Comparison of ENCODE assay signal across 15 mouse cellular contexts in genomic region chr9:59964367-59964766, GRCm38 (mm10). TPM values are rescaled to one million over a fixed set of nuclear protein-coding genes. Genes with fewer than 3 reads are reported as not detected.
DNase-seq lines count a peak whose midpoint lies in the region; ATAC-seq lines count a peak whose summit lies in the region.
"Had no signal": no experiment of that assay in that cellular context is flagged by ENCODE, and none has a peak within 500 bp of the region (broad histone marks: within the 10 kb centered on the region; RNA-seq: fewer than 3 reads in every experiment).

No protein-coding gene starts in this region.

- 24% methylated on average over 3 of the region's 3 CpGs for WGBS in lung, embryonic 16.5 days
- WGBS in intestine, embryonic 16.5 days = 40% methylated on average over 3 of the region's 3 CpGs

- DNase-seq in right cerebral cortex, adult 2 months (ENCODE audit: low spot score in 2 of 2) = peak; percentile 52 to 57
- DNase-seq in right cerebral cortex, postnatal 14 days = no peak
- peak; percentile 22 to 48 for DNase-seq in left cerebral cortex, postnatal 10 days (ENCODE audit: extremely low spot score in 1 of 2, low spot score in 2 of 2)
- no peak for DNase-seq in thymus, postnatal 0 days (ENCODE audit: low spot score)
- DNase-seq in urinary bladder, adult 2 months (ENCODE audit: low spot score) = no peak
- DNase-seq: cerebellum, adult 9-10 months; kidney, adult 8-10 months had no signal

- no peak overlapping the region for H3K27ac ChIP-seq in lung, embryonic 16.5 days (ENCODE audit: low read length)
- no peak overlapping the region for H3K27ac ChIP-seq in intestine, embryonic 16.5 days (ENCODE audit: low read length)
- H3K27ac ChIP-seq: heart, embryonic 13.5 days; hindbrain, embryonic 14.5 days; liver, embryonic 14.5 days; midbrain, embryonic 15.5 days; neural tube, embryonic 13.5 days; stomach, embryonic 15.5 days had no signal

- H3K9me3 ChIP-seq in lung, embryonic 16.5 days (ENCODE audit: control insufficient read depth, low read length) = no peaks in the 10 kb centered on the region
- H3K9me3 ChIP-seq in intestine, embryonic 16.5 days (ENCODE audit: control insufficient read depth, low read length) = no peaks in the 10 kb centered on the region
- H3K9me3 ChIP-seq: heart, embryonic 13.5 days; midbrain, embryonic 15.5 days; neural tube, embryonic 13.5 days; stomach, embryonic 15.5 days had no signal

- peaks cover 15% of the 10 kb centered on the region for H3K4me1 ChIP-seq in lung, embryonic 16.5 days (replicated peaks; ENCODE audit: control insufficient read depth, insufficient read depth, low read length)
- peaks cover 10% of the 10 kb centered on the region for H3K4me1 ChIP-seq in intestine, embryonic 16.5 days (ENCODE audit: control insufficient read depth, insufficient read depth, low read length)
- H3K4me1 ChIP-seq: midbrain, embryonic 15.5 days; stomach, embryonic 15.5 days had no signal

- H3K36me3 ChIP-seq in lung, embryonic 16.5 days (ENCODE audit: control insufficient read depth, insufficient read depth, low read length) = no peaks in the 10 kb centered on the region
- no peaks in the 10 kb centered on the region for H3K36me3 ChIP-seq in intestine, embryonic 16.5 days (ENCODE audit: control insufficient read depth, insufficient read depth, low read length)
- H3K36me3 ChIP-seq: heart, embryonic 13.5 days; midbrain, embryonic 15.5 days; neural tube, embryonic 13.5 days; stomach, embryonic 15.5 days had no signal

- H3K27me3 ChIP-seq in lung, embryonic 16.5 days (ENCODE audit: control insufficient read depth, insufficient read depth, low read depth, low read length) = no peaks in the 10 kb centered on the region
- no peaks in the 10 kb centered on the region for H3K27me3 ChIP-seq in intestine, embryonic 16.5 days (replicated peaks; ENCODE audit: control insufficient read depth, insufficient read depth, low read length)
- H3K27me3 ChIP-seq: midbrain, embryonic 15.5 days; neural tube, embryonic 13.5 days; stomach, embryonic 15.5 days had no signal

- H3K4me2 ChIP-seq in lung, embryonic 16.5 days (ENCODE audit: low read depth, low read length) = no peak overlapping the region
- H3K4me2 ChIP-seq in intestine, embryonic 16.5 days (ENCODE audit: low read depth, low read length) = no peak overlapping the region
- H3K4me2 ChIP-seq: heart, embryonic 13.5 days; hindbrain, embryonic 14.5 days; midbrain, embryonic 15.5 days; neural tube, embryonic 13.5 days; stomach, embryonic 15.5 days had no signal

- no peak overlapping the region for H3K4me3 ChIP-seq in lung, embryonic 16.5 days (ENCODE audit: low read length)
- H3K4me3 ChIP-seq in intestine, embryonic 16.5 days (ENCODE audit: low read length) = no peak overlapping the region
- H3K4me3 ChIP-seq: heart, embryonic 13.5 days; midbrain, embryonic 15.5 days; neural tube, embryonic 13.5 days; stomach, embryonic 15.5 days had no signal

- peak; percentile 84 for ATAC-seq in lung, embryonic 16.5 days (ENCODE audit: low read depth)
- ATAC-seq in intestine, embryonic 16.5 days = no peak
- ATAC-seq: midbrain, embryonic 15.5 days had no signal

- no peak overlapping the region for H3K9ac ChIP-seq in lung, embryonic 16.5 days (ENCODE audit: low read length)
- H3K9ac ChIP-seq in intestine, embryonic 16.5 days (ENCODE audit: low read depth, low read length) = no peak overlapping the region
- H3K9ac ChIP-seq: heart, embryonic 13.5 days; hindbrain, embryonic 14.5 days; liver, embryonic 14.5 days; midbrain, embryonic 15.5 days; neural tube, embryonic 13.5 days; stomach, embryonic 15.5 days had no signal

- intact Hi-C loops in left cerebral cortex, postnatal 10 days (cut with DNase I) = loop anchor here (5.0 to 10.0 kb wide), 2 partner anchors 240 to 273 kb away; no protein-coding TSS in a partner anchor

RNA-seq across cellular contexts. Expression of gene Nr2e3, which starts 3.9 kb away (rescaled TPM):
- total RNA-seq in left cerebral cortex, postnatal 10 days (2021) = not detected
- 0.24 TPM in 1 of 2 replicates, not detected in the other for polyA plus RNA-seq in lung, embryonic 16.5 days (2015; fragmentation: Nextera tagmentation; extraction: Ambion mirVana)
- polyA plus RNA-seq in thymus, postnatal 0 days (2015; fragmentation: Nextera tagmentation; extraction: Ambion mirVana) = 0.09 and 0.13 TPM in 2 replicates
- 0.07 and 0.09 TPM in 2 replicates for polyA plus RNA-seq in urinary bladder, adult 2 months (2012; rRNA removed)
- 16.9 and 21.2 TPM in 2 replicates for polyA plus RNA-seq in intestine, embryonic 16.5 days (2015; fragmentation: Nextera tagmentation; extraction: Ambion mirVana)
- polyA plus RNA-seq: heart, embryonic 13.5 days; hindbrain, embryonic 14.5 days; liver, embryonic 14.5 days; midbrain, embryonic 15.5 days had no signal

Comparison
In these comparisons a context has a peak if more than half of its experiments do, and no peak if none do; other contexts are left out.
1. DNase-seq: peak in right cerebral cortex, adult 2 months (2 of 2) and left cerebral cortex, postnatal 10 days (2 of 2); none in right cerebral cortex, postnatal 14 days (single experiment), thymus, postnatal 0 days (single experiment) and urinary bladder, adult 2 months (single experiment).
2. RNA of gene Nr2e3, which starts 3.9 kb away (polyA plus RNA-seq): 16.9 to 21.2 TPM in intestine, embryonic 16.5 days; 0.24 TPM in lung, embryonic 16.5 days, 0.09 to 0.13 TPM in thymus, postnatal 0 days and 0.07 to 0.09 TPM in urinary bladder, adult 2 months; every median in the first group is over 10 times any median in the second.